Mouse (Mus musculus) brain, embryonic 14.5 days (tissue): ENCODE data around the gene Dhrs3. TPM values are rescaled to one million over a fixed set of nuclear protein-coding genes. Genes with fewer than 3 reads are reported as not detected.

Experiments
- DNase-seq: peaks from one replicate; pipeline ENCODE4 v3.0.0-alpha.2; 2011; ENCODE audit warnings: low read depth
- CTCF ChIP-seq: fragments of 200-500 bp; IDR thresholded peaks from 2 replicates; pipeline ENCODE4 v1.5.1; 2012; ENCODE audit warnings: inconsistent platforms, mild to moderate bottlenecking, moderate library complexity, borderline replicate concordance; ENCODE audit not compliant: insufficient read depth, insufficient read length; ENCODE audit errors: extremely low read depth
- POLR2A ChIP-seq: fragments of 200-500 bp; IDR thresholded peaks from 2 replicates; pipeline ENCODE4 v1.6.1; 2012; ENCODE audit warnings: mild to moderate bottlenecking, inconsistent platforms, borderline replicate concordance; ENCODE audit not compliant: poor library complexity, insufficient read depth, insufficient read length, severe bottlenecking; ENCODE audit errors: extremely low read depth
- polyA plus RNA-seq: library from polyadenylated mRNA; depleted of rRNA; stranded (reverse); fragments of >200 nt; gene quantifications from 2 replicates; pipeline ENCODE4 v1.2.3, GENCODE M21; 2012; rRNA removed

The Dhrs3 gene
- polyA plus RNA-seq, 1 experiment: 20.0 TPM

- TF ChIP-seq CTCF (no peak), POLR2A (no peak)
- no peak for DNase-seq
Measured at GRCm38 (mm10) chr4:144968371-144968770, 75.7 kb downstream of the Dhrs3 start.

- no peak for DNase-seq
- TF ChIP-seq POLR2A (no peak), CTCF (no peak)
Measured at GRCm38 (mm10) chr4:144969030-144969429, 76.4 kb downstream of the Dhrs3 start.

GRCm38 (mm10) chr4:144971048-144971447, 78.4 kb downstream of the Dhrs3 start:
- no peak for DNase-seq
- TF ChIP-seq CTCF: no peak
- no peak for TF ChIP-seq POLR2A

GRCm38 (mm10) chr4:144972948-144973720, 80.5 kb downstream of the Dhrs3 start:
- TF ChIP-seq POLR2A: no peak
- TF ChIP-seq CTCF: no peak
- no peak for DNase-seq

- no peak for DNase-seq
- TF ChIP-seq POLR2A: no peak
- TF ChIP-seq CTCF: no peak
Measured at GRCm38 (mm10) chr4:144974458-144974857, 81.8 kb downstream of the Dhrs3 start.

- DNase-seq: no peak
Measured at GRCm38 (mm10) chr4:144975505-144975904, 82.9 kb downstream of the Dhrs3 start.

GRCm38 (mm10) chr4:144977057-144977456, 84.4 kb downstream of the Dhrs3 start:
- no peak for DNase-seq
- no peak for TF ChIP-seq POLR2A
- no peak for TF ChIP-seq CTCF

More at GRCm38 (mm10) chr4:144975505-144975904, 82.9 kb downstream of the Dhrs3 start:
- TF ChIP-seq CTCF: no peak
- TF ChIP-seq POLR2A: no peak

Other genes with a start within 250 kb of the Dhrs3 start
- not detected in 2 replicates for gene Gm436, start 206.5 kb upstream of the Dhrs3 start, polyA plus RNA-seq
- not detected in 2 replicates for gene Gm13178, start 171.4 kb upstream of the Dhrs3 start, polyA plus RNA-seq
- not detected in 2 replicates for gene Gm438, start 106.2 kb upstream of the Dhrs3 start, polyA plus RNA-seq